Mouse (Mus musculus) ovary, postnatal 14 days (tissue): ENCODE data around the gene Plk5.
"Not testable (repeated sequence)": the region's sequence is repeated elsewhere in the genome, so short reads cannot be mapped to it uniquely, and the experiment has no call there.

Experiments used
- DNase-seq: peaks from one replicate; pipeline ENCODE4 v3.0.0; 2022; ENCODE audit warnings: low spot score

The Plk5 gene

DNA sequence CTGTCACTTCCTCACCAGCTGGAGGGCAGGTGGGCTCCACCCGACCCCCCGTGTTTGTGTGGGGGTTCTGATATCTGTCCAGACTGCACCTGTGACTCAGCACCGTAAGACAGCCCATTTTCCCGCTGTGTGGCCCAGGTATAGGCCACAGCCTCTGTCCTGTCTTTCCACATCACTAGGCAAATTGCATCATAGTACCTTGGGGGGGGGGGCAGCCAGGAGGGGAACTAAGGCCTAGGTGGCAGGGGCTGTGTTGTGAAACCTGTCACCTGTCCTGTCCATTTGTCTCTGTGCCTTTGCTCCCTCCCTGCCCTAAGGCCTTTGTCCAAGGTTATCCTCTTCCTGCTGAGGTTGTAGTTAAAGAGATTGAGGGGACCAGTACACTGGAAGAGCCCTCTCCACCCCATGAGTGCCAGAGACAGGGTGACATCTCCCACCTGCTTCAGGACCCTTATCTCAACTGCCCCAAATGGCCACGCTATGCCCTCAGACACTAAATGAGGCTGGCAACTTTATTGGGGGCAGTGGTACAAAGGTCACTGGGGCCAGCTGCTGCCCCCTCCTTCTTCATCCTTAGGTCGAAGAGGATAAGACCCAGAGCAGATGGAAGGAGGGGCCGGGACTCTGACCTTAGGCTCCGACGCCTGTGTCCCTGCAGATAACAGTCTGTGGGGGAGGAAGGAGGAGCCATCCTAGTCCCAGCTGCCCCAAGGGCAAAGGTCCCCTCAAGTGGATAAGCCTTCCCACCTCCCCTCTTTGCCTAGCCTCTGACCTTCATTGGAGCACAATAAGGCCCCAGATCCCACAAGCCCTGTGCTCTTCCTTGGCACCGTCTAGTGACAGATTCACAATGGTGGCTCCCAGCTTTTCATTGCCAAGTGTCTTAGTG lies 24.4 kb upstream of the Plk5 start:
- DNase-seq = no peak

DNA sequence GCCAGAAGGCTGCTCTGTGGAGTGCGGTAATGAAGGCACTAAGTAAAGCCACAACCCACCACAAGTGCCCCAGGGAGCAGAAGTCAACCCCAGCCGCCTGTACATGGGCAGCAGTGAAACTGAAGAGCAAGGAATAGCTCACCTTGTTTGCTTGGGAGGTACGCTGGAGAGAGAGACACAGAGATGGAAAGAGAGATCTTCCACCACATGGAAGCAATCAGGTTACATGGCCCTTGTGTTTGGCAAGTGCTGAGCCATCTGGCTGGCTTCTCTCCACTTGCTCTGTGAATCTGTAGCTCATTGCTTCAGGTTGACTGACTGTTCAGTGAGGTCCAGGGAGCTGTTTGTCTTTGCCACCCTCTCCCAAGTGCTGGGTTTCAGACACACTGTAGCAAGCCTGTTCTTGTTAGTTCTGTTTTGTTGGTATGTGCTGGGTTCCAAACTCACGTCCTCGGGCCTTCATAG lies 23.7 kb upstream of the Plk5 start:
- no peak for DNase-seq

DNA sequence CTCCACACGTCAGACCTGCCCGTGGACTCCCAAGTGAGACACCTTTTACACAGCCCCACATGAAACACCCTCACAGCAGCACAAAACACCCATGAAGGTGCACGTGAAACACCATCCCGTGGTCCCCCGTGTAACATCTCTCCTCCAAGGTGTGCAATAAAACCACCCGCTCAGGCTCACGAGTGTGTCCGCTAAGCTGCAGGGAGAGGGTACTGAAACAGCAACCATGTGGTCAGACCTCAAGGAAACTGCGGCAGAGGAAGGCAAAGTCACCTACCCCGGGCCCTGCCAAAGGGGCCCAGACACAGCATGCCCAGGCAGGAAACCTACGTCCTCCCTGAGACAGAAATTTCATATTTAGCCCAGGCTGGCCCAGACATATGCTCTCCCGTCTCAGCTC lies 20.0 kb upstream of the Plk5 start:
- no peak for DNase-seq

DNA sequence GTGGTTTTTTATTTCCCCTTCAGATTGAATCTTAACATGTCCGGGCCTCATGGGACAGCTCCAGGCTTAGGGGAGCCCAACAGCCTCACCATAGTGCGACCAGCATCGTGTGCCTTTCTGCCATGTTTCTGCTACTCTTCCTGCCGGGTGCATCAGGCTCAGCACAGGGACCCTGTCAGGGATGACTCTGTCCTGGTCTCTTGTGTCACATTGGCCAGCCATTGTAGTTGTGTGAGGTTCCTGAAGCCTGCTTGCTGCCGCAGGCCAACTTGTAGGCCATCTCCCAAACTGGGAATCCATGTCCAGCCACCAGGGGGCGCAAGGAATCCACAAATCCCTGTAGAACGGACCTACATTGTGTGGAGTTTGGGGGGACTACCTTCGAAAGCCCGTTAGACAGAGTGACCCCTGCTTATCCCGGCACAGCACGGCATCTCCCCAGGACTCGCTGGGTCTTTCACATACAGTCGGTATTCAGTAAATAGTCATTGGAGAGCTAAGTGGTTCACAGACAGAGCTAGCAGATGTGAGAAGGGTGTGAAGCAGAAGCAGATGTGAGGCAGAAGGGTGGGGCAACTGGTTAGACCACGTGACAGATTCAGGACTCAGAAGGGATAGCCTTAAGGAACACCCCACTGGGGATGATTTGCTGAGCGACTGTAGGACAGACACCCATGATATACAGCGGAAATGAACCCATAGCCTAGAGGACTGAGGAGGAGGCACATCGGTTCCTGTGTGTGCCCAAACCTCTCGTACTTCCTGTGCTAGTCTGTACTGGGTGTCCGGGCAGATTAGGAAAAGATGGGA lies 16.1 kb upstream of the Plk5 start:
- peak; percentile 79 for DNase-seq

DNA sequence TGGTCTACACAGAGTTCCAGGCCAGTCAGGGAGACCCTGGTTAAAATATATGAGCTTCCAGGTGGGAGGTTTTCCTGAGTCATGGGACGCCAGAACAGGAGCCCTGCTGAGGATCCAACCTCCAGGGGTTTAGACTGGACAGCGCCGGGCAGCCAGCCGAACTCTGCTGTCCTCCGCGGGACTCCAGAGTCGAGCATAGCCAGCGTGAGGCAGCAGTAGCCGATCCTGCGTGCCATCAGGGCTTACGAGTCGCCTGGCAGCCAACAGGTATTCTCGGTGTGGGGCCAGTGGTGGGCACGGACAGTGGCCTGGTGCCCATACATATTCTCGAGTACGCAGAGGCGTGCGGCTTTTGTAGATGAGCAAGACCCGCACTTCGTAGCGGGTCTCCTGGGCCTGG lies 15.2 kb upstream of the Plk5 start:
- DNase-seq = no peak

DNA sequence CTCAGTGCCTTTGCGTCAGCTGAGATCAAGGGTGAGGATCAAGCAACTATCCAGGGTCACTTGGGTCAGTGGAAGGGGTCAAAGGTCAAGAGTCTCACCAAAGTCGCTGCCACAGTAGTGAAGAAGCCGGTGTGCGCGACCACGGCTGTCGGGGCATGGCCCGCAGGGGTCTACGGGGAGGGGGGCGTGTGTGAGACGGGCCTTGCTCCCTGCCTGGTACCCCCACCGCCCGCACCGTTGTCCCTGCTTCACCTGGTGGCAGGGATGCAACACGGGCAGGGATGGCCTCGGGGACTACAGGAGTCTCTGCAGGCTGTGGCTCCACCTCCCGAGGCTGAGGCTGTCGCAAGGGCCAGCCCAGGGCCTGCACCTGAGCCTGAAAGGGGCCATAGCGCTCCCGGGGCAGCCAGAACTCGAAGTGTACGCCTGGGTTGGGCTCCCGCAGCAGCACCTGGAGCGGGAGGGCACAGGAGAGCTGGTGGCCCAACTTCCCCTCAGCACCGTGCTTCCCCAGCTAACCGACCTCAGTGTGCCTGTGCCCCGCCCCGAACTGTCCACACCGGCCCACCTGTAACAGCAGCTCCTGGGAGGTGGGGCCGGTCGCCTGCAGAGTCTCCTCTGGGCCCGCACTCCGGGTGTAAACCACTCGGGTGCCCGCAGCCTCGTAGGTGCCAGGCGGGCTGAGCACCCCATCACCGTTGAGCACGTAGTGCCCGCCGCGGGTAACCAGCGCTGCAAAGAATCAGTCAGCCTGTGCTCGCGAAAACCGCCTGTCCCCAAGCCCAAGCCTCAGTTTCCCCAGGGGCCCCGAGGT lies 14.6 kb upstream of the Plk5 start:
- DNase-seq = no peak

DNA sequence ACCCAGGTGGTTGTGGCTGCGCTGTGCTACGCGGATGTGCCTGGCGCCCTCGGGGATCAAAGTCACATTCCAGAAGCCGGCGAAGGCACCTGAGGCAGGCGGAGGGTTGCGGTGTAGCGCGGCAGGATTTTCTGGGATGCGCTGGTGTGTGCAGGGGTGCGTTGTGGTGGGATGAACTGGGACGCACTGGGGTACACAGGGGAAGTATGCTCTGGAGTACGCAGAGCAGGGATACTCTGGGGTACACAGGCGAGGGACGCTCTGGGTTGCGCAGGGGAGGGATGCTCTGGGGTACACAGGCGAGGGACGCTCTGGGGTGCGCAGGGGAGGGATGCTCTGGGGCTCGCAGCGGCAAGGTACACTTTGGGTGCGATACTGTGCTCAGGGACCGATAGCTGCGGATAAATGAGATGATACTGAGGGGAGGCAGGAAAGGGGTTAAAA lies 13.9 kb upstream of the Plk5 start:
- DNase-seq = no peak

DNA sequence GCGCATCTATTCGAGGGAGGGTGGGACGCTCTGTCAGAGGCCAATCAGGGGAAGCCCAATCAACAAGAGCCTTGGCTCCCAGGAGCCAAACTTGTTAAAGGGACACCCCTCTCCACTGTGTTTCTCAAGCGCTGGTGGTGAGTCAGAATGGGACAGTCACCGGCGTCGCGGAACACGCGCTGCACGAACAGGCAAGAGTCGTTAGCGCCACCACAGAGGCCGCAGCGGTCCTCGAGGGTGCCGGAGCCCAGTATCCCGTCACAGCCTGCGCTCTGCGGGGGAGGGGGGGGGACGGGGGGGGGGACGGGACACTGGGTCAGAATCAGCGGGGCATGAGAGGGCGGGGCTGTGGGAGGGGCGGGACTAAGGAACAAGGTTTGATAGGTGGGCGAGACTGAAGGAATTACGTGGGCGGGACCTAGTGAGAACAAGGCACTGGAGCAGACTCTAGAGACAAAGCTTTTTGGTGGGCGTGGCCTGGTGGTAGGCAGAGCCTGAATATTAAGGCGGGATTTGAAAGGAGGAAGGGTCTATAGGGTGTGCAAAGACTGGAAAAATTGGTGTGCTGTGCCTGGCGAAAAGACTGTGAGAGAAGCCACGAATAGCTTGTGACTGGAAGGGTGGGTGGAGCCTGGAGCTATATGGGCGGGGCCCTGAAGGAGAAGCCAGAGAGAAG lies 13.4 kb upstream of the Plk5 start:
- DNase-seq = no peak

DNA sequence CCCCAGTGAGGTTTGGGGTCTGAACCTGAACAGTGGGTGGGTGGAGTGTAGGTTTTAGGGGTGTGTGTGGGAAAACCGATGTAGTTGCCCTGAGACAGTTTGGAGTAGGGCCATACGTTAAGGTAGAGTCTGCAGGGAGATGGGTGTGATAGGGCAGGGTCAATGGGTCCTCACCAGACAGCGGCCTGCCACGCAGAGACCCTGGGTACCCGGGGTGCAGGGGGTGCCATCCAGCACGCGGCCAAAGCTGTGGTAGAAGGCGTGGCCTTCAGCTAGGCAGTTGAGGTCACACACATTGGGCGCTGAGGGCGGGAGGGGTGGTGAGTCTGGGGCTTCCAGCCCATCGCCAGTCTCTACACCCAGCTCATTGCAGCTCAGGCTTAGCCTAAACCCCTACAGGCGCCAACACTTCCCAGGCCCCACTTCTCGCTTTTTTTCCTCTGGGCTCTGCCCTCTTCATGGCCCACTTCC lies 12.8 kb upstream of the Plk5 start:
- DNase-seq = no peak

DNA sequence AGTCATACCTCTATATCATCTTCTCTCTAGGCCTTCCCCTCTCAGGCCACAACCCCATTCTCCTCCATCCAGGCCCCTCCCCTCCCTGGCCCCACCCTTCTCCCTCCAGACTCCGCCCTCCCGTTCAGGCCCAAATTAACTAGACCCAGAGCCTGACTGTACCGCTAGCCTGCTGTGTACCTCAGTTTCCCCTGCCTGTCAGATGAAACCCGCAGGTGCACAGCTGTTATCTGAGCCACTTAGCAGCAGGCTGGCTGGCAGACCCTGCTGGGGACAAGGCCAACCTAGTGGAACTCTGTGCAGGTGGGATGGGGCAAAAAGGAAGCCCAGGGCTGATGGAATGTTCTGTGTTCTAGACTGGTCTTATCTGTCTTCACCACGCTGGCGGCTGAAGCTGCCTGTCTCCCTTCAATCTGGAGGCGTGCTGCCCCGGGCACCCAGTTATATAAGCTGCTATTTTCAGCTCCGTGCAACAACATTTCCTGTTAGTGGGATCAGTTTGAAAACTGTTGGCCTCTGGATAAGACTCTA lies 12.1 kb upstream of the Plk5 start:
- no peak for DNase-seq

DNA sequence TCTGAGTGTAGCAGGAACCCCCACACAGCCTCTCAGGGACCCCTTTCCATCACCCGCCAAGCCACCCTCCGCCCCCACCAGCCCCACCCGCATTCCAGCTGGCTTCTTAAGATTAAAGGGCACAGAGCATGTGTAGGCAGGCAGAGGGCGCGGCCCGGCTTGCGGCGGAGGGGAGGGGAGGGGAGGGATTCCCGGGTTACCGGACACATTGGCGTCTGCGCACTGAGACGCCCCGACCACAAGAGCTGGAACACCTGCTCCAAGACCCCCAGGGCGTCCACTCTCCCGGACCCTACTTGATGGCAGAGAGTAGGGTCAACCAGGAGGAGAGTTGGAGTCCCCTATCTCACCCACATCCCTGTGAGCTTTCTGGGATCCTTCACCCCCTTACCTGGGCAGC lies 11.1 kb upstream of the Plk5 start:
- DNase-seq = no peak

DNA sequence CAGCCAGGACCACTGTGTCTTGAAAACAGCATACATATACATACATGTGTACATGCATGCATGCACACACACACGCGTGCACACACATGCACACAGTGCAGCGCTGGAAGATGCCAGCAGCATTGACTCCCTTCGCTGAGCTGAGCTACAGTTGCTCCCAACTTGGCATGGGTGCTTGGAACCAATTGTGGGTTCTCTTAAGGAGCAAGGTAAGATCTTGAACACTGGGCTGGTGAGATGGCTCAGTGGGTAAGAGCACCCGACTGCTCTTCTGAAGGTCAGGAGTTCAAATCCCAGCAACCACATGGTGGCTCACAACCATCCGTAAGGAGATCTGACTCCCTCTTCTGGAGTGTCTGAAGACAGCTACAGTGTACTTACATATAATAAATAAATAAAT lies 10.3 kb upstream of the Plk5 start:
- DNase-seq = not testable (repeated sequence)

DNA sequence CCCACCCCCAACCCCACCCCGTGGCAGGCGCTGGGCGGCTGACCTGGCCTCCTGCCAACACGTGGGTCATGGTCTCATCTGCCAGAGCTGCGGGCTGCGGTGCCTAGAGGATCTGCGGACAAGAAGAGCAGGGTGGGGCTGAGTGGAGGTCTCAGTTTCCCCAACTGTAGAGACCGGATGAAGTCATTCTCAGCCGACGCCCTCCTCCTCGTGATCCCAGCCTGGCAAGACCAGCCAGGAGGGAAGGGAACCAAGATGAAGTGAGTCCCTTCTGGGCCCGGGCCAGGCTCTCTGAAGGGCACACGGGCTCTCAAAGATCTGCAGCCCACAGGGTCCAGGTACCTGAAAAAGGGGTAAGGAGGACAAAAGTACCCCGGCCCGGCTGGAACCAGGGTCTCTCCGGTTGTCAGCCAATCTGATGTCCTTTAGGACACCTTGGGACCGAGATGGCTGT lies 8.7 kb upstream of the Plk5 start:
- no peak for DNase-seq

DNA sequence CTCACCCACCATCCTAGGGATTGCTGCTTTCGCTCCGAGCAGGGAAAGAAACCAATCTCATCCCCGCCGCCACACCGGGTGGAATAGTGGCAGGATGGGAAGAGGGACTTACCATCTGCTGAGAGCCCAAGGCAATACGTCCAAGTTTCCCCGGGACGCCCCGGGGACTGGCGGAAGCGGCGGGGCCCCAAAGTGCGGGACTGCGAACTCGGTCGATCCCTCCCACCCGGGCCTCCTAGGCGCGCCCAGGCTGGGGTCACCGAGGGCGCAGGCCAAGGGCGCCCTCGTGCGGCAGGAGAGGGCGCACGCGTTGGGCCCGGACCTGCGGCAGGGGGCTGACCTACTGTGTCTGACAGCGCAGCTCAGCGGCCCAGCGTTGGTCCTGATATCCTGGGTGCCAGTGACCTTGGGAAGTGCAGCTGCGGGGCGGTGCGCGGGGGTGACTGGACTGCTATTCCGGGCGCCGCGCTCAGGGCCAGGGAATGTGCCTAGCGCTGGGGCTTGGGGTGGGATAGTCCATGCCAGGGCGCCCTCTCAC lies 7.9 kb upstream of the Plk5 start, which contains the start of gene Adamtsl5:
Adamtsl5 (minus strand) TSS at position 169 of the 538 bp plus-strand sequence.
- peak; percentile 49 for DNase-seq

DNA sequence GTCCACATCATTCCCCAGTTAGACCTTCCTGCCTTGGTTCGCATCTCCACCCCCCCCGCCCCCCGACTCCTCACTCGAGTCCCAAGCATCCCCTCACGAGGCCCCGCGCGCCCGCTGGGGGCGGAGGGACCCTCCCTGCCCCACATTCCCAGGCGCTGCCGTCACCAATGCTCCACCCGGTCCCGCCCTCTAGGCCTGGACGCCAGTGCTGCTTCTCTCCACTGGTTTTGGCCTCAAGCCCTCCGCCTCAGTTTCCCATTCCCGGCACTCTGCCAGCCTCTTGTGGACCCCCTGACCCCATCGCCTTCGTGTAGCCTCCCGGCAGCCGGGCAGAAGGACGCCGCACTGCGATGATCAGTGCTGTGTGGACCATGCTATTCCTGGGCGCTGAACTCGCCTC lies 7.3 kb upstream of the Plk5 start:
- no peak for DNase-seq

DNA sequence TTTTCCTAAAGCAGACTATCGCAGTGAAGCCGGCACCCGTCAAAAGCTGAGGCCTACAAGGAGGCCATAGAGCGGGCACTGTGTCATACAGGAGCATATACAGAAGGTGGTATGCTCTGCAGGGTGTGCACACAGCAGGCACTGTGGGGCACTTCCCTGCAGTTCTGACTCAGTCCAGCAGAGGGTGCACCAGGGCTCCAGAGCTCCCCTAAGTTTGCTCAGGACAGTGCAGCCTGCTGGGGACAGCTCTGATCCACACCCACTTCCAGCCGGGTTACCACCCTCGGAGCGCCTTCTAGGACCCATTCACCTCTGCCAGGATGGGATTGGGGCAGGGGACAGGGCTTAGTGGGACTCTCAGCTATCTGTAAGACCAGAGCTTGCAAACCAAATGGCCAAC lies 6.0 kb upstream of the Plk5 start:
- peak; percentile 91 for DNase-seq

DNA sequence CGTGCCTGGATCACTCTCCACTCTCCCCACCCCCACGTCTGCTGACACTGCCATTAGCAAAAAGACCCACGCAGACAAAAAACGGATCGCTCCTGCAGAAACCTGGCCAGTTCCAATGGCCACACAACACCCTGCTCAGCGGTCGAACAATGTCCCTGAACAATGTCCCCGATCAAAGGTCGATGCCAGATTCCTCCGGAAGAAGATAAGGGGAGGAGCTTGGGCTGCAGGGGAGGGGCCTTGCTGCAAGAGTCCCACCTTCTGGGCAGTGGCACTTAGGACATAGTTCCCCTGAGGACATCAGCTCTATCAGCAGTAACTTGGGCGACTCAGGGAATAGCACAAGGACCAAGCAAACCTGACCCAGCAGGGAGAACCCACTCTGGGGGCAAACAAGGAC lies 4.4 kb upstream of the Plk5 start:
- DNase-seq = no peak

DNA sequence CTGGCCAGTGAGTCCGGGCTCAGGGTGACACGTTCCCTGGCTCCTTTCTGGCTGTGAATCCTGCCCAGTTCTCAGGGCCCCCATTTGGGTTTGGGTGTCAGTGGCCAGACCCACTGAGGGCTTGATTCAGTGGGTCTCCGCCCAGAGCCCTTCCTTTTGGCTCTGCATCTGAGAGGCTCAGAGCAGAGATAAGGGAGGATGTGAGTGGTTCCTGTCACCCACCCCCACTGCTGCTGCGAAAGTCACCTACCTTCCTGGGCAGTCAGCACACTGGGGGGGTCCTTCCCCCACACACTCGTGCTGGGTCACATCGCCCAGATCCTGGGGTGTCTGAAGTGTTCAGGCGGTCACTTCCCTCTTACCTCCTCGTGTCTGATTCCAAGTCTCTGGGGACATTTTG lies 3.5 kb upstream of the Plk5 start:
- no peak for DNase-seq

DNA sequence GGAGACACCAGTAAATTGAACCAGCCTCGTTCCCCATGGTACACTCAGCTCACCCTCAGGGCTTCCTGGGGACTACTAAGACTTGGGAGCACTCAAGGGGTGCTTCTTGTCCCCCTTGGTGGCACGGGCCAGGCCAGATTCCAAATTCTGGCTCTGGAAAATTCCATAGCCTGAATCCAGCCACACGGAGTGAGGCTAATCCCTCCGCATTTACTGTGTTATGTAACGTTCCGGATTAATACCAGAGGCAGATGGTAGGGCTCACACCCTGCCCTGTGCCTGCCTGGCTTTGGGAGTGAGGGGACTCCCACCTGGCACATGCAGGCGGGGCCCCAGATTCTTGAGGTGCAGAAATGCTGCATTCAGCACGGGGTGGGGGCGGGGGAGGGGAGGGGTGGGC lies 828 bp upstream of the Plk5 start:
- no peak for DNase-seq

DNA sequence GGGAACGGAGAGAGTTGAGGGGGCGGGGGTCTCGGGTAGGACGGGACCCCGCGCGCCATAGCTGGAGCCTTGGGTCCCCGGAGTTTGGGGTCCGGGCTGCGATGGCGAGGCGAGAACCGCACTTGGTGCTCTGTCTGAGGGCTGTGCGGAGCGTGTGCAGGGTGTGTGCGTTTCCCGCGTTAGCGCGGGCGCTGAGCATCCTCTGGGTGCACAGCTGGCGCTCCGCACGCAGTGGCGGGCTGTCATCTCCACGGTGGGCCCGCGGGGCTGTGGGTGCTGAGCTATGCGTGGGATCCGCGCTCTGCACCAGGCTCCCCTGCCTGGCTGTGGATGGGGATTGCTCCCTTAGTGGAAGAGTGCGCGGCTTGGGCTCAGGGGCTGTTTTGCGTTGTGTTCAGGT lies 478 bp downstream of the Plk5 start:
- DNase-seq = no peak

DNA sequence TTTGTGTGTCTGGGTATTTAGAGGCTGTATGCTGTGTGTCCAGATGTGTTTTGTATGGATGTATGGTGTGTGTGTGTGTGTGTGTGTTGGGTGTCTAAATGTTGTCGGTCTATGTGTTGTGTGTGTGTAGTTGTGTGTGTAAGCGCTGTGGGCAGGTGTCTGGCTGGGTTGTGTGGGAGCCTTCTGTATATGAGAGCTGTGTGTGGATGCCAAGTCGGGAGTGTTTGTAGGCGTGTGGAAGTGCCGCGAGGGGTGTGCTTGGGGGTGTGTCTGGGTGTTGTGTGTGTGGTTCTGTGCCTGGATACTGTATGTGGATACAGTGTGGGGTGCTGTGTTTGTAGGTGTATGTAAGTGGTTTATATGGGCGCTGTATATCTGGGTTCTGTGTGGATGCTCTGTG lies 1.1 kb downstream of the Plk5 start:
- no peak for DNase-seq
